Mouse (Mus musculus) CH12.LX (cell line): ENCODE data around the gene Gm26558. TPM values are rescaled to one million over a fixed set of nuclear protein-coding genes. Genes with fewer than 3 reads are reported as not detected.

Experiments used
- DNase-seq: peaks from one replicate; pipeline ENCODE4 v3.0.0-alpha.2; 2013; ENCODE audit errors: extremely low read depth
- H3K27ac ChIP-seq: 2 replicates; pipeline ENCODE4 v1.5.1; 2012; ENCODE audit warnings: low read depth, mild to moderate bottlenecking, control low read depth, moderate library complexity; ENCODE audit not compliant: insufficient read depth
- H3K27me3 ChIP-seq: replicated peaks from 2 replicates; pipeline ENCODE3; 2012; ENCODE audit warnings: inconsistent platforms
- H3K36me3 ChIP-seq, 2 experiments: replicated peaks in 1 of 2; 2 replicates each; pipeline versions ENCODE3 to v1.6.1; 2012; ENCODE audit warnings: inconsistent platforms in 1 of 2, low read length in 1 of 2, mild to moderate bottlenecking in 1 of 2, mixed read lengths in 1 of 2, moderate library complexity in 1 of 2; ENCODE audit not compliant: control insufficient read depth in 1 of 2, insufficient read depth in 1 of 2
- H3K4me1 ChIP-seq, 2 experiments: 2 replicates each; pipeline ENCODE4 v1.6.1; 2012; ENCODE audit warnings: inconsistent platforms in 1 of 2, moderate library complexity in 1 of 2; ENCODE audit not compliant: insufficient read depth in 2 of 2, control insufficient read depth in 1 of 2
- H3K4me2 ChIP-seq: 2 replicates; pipeline ENCODE4 v1.6.1; 2012; ENCODE audit warnings: low read depth, mild to moderate bottlenecking, control low read depth; ENCODE audit not compliant: poor library complexity, insufficient read depth, severe bottlenecking
- H3K4me3 ChIP-seq, 3 experiments: fragments of 150-350 bp in 1 of 3; sonication (generic) in 1 of 3; replicated peaks in 1 of 3; 2 replicates each; pipeline versions ENCODE3 to v1.5.1; 2011 to 2012; ENCODE audit warnings: low read depth in 2 of 3, low read length in 2 of 3, mild to moderate bottlenecking in 2 of 3, moderate library complexity in 2 of 3, control low read depth in 1 of 3, improper control_type of control experiment in 1 of 3, inconsistent platforms in 1 of 3, mixed read lengths in 1 of 3; ENCODE audit not compliant: poor library complexity in 1 of 3
- H3K79me2 ChIP-seq: replicated peaks from 2 replicates; pipeline ENCODE4 v1.6.1; 2012; ENCODE audit warnings: mild to moderate bottlenecking, moderate library complexity; ENCODE audit not compliant: control insufficient read depth, poor library complexity, insufficient read depth, severe bottlenecking; ENCODE audit errors: extremely low read depth
- H3K9ac ChIP-seq: 2 replicates; pipeline ENCODE4 v1.6.1; 2012; ENCODE audit warnings: low read depth, mild to moderate bottlenecking, control low read depth, moderate library complexity; ENCODE audit not compliant: insufficient read depth
- H3K9me3 ChIP-seq: replicated peaks from 2 replicates; pipeline ENCODE3; 2012; ENCODE audit warnings: low read length, inconsistent platforms, mixed read lengths
- CHD1 ChIP-seq: IDR thresholded peaks from 2 replicates; pipeline ENCODE4 v1.6.1; 2012; ENCODE audit warnings: low read depth, low read length, improper control_type of control experiment, inconsistent platforms
- CHD2 ChIP-seq: IDR thresholded peaks from 2 replicates; pipeline ENCODE4 v1.6.1; 2011; ENCODE audit warnings: low read length, improper control_type of control experiment
- CTCF ChIP-seq, 2 experiments: IDR thresholded peaks in 1 of 2; conservative IDR thresholded peaks in 1 of 2; 2 replicates each; pipeline ENCODE4 v1.5.1; 2011 to 2012; ENCODE audit warnings: low read depth in 2 of 2, low read length in 2 of 2, improper control_type of control experiment in 1 of 2, inconsistent platforms in 1 of 2, mild to moderate bottlenecking in 1 of 2, moderate library complexity in 1 of 2
- E2F4 ChIP-seq: IDR thresholded peaks from 2 replicates; pipeline ENCODE4 v1.6.1; 2011; ENCODE audit warnings: low read depth, low read length, improper control_type of control experiment; ENCODE audit not compliant: insufficient replicate concordance
- ELF1 ChIP-seq: IDR thresholded peaks from 2 replicates; pipeline ENCODE4 v1.6.1; 2014; ENCODE audit warnings: low read depth, mild to moderate bottlenecking, inconsistent platforms, low read length, improper control_type of control experiment
- EP300 ChIP-seq: IDR thresholded peaks from 2 replicates; pipeline ENCODE4 v1.6.1; 2011; ENCODE audit warnings: low read length, improper control_type of control experiment
- ETS1 ChIP-seq: conservative IDR thresholded peaks from 2 replicates; pipeline ENCODE4 v1.6.1; 2012; ENCODE audit warnings: low read depth, mild to moderate bottlenecking, inconsistent platforms, low read length, improper control_type of control experiment, moderate library complexity
- HCFC1 ChIP-seq: IDR thresholded peaks from 2 replicates; pipeline ENCODE4 v1.6.1; 2012; ENCODE audit warnings: low read depth, mild to moderate bottlenecking, inconsistent platforms, low read length, improper control_type of control experiment
- JUN ChIP-seq: IDR thresholded peaks from 2 replicates; pipeline ENCODE4 v1.6.1; 2011; ENCODE audit warnings: low read depth, mild to moderate bottlenecking, low read length, improper control_type of control experiment, moderate library complexity; ENCODE audit not compliant: insufficient read depth
- JUND ChIP-seq: conservative IDR thresholded peaks from 2 replicates; pipeline ENCODE4 v1.6.1; 2011; ENCODE audit warnings: low read depth, low read length, improper control_type of control experiment
- KAT2A ChIP-seq: IDR thresholded peaks from 2 replicates; pipeline ENCODE4 v1.6.1; 2012; ENCODE audit warnings: low read length, improper control_type of control experiment, inconsistent platforms; ENCODE audit not compliant: insufficient replicate concordance
- MAFK ChIP-seq: IDR thresholded peaks from 2 replicates; pipeline ENCODE4 v1.6.1; 2011; ENCODE audit warnings: low read length, improper control_type of control experiment; ENCODE audit not compliant: insufficient replicate concordance
- MAZ ChIP-seq: IDR thresholded peaks from 2 replicates; pipeline ENCODE4 v1.6.1; 2012; ENCODE audit warnings: low read depth, mild to moderate bottlenecking, inconsistent platforms, low read length, improper control_type of control experiment, moderate library complexity
- MEF2A ChIP-seq: IDR thresholded peaks from 2 replicates; pipeline ENCODE4 v1.6.1; 2014; ENCODE audit warnings: low read depth, mild to moderate bottlenecking, inconsistent platforms, low read length, improper control_type of control experiment, borderline replicate concordance
- MYC ChIP-seq: IDR thresholded peaks from 2 replicates; pipeline ENCODE4 v1.6.1; 2011; ENCODE audit warnings: low read depth, mild to moderate bottlenecking, improper control_type of control experiment, low read length
- NELFE ChIP-seq: IDR thresholded peaks from 2 replicates; pipeline ENCODE4 v1.6.1; 2011; ENCODE audit warnings: low read depth, low read length, improper control_type of control experiment
- NRF1 ChIP-seq: IDR thresholded peaks from 2 replicates; pipeline ENCODE4 v1.6.1; 2014; ENCODE audit warnings: low read depth, mild to moderate bottlenecking, inconsistent platforms, low read length, improper control_type of control experiment, moderate library complexity
- PAX5 ChIP-seq: IDR thresholded peaks from 2 replicates; pipeline ENCODE4 v1.6.1; 2012; ENCODE audit warnings: low read length, inconsistent platforms, mixed read lengths
- POLR2A ChIP-seq: IDR thresholded peaks from 2 replicates; pipeline ENCODE4 v1.6.1; 2011; ENCODE audit warnings: low read depth, mild to moderate bottlenecking, improper control_type of control experiment, low read length
- SIN3A ChIP-seq: IDR thresholded peaks from 2 replicates; pipeline ENCODE4 v1.6.1; 2012; ENCODE audit warnings: low read length, improper control_type of control experiment, inconsistent platforms
- SMC3 ChIP-seq: IDR thresholded peaks from 2 replicates; pipeline ENCODE4 v1.6.1; 2011; ENCODE audit warnings: low read depth, low read length, improper control_type of control experiment
- TBP ChIP-seq: conservative IDR thresholded peaks from 2 replicates; pipeline ENCODE4 v1.6.1; 2011; ENCODE audit warnings: low read depth, low read length, improper control_type of control experiment
- TCF12 ChIP-seq: IDR thresholded peaks from 2 replicates; pipeline ENCODE4 v1.6.1; 2014; ENCODE audit warnings: low read depth, mild to moderate bottlenecking, inconsistent platforms, low read length, improper control_type of control experiment
- ZC3H11A ChIP-seq: IDR thresholded peaks from 2 replicates; pipeline ENCODE4 v1.6.1; 2012; ENCODE audit warnings: low read depth, mild to moderate bottlenecking, inconsistent platforms, low read length, improper control_type of control experiment
- ZKSCAN1 ChIP-seq: IDR thresholded peaks from 2 replicates; pipeline ENCODE4 v1.6.1; 2012; ENCODE audit warnings: low read depth, inconsistent platforms, low read length, improper control_type of control experiment, borderline replicate concordance
- ZMIZ1 ChIP-seq: IDR thresholded peaks from 2 replicates; pipeline ENCODE4 v1.6.1; 2012; ENCODE audit warnings: low read depth, mild to moderate bottlenecking, inconsistent platforms, low read length, improper control_type of control experiment
- dilution Hi-C: fragments of 300-500 bp; cut with MboI; formaldehyde crosslinking; loops from 2 replicates; pipeline ENCODE4 v1.14.3; 2020; ENCODE audit warnings: low sequenced_read_pairs; ENCODE audit not compliant: extremely low pct_unique_long_range_greater_than_20kb, extremely low pct_ligation_motif_present
- in situ Hi-C: fragments of 300-500 bp; cut with MboI; formaldehyde crosslinking; loops from 3 replicates; pipeline ENCODE4 v1.14.3; 2019; ENCODE audit warnings: low sequenced_read_pairs, low pct_ligation_motif_present, low pct_unique_long_range_greater_than_20kb, mixed read lengths
- polyA plus RNA-seq: library from polyadenylated mRNA; unstranded; fragments of >175 nt; gene quantifications from 2 replicates; pipeline ENCODE4 v1.2.1, GENCODE M21; 2012; ENCODE audit warnings: low read depth; ENCODE audit not compliant: insufficient read length
- total RNA-seq, 2 experiments: library from RNA; depleted of rRNA; stranded (reverse); fragments of 300-350 nt in 1 of 2; fragments of >200 nt in 1 of 2; gene quantifications; 2 replicates each; pipeline ENCODE4 v1.2.3; 2012 to 2014

The Gm26558 gene
- total and polyA plus RNA-seq, 3 experiments = 0.64 TPM; not detected in 2

- TF ChIP-seq NELFE (no peak), NRF1 (no peak), JUN (no peak), JUND (no peak), SMC3 (no peak), ZKSCAN1 (no peak), HCFC1 (no peak), CHD2 (no peak), EP300 (no peak), ZC3H11A (no peak), ZMIZ1 (no peak), TCF12 (no peak), ETS1 (no peak)
- Histone ChIP-seq H3K4me1 (no peaks in the 10 kb centered on the region), H3K4me3 (no peak overlapping the region), H3K9me3 (no peaks in the 10 kb centered on the region), H3K4me2 (no peak overlapping the region), H3K9ac (no peak overlapping the region), H3K27me3 (no peaks in the 10 kb centered on the region), H3K36me3 (no peaks in the 10 kb centered on the region), H3K79me2 (no peaks in the 10 kb centered on the region), H3K27ac (no peak overlapping the region)
- dilution Hi-C loops (no loop called here), in situ Hi-C loops (no loop called here)
- DNase-seq = no peak
These were observed 13.6 kb downstream of the Gm26558 start for GRCm38 (mm10) chr2:70648271-70648670.

DNA sequence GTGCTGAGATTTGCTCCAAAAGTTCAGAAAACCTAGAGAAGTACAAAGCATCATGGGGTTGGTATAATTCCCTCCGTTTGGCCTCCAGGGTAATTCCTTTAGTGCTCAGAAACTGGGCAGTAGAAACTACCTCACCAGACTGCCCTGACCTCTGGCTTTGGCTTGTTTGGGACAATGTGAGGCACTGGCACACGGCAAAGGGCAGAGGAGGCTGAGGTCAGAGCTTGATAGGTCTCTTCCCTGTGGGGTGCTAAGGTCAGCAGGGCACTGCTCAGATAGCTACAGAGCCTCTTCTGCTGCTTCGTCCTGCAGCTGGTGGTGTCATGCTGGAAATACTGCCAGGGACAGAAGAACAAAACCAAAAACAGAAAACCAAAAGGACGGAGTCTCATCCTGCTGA lies 14.2 kb downstream of the Gm26558 start:
- dilution Hi-C loops (no loop called here), in situ Hi-C loops (no loop called here)
- Histone ChIP-seq H3K27me3 (no peaks in the 10 kb centered on the region), H3K9me3 (no peaks in the 10 kb centered on the region), H3K9ac (no peak overlapping the region), H3K27ac (no peak overlapping the region), H3K4me2 (no peak overlapping the region), H3K36me3 (no peaks in the 10 kb centered on the region), H3K4me1 (no peaks in the 10 kb centered on the region), H3K4me3 (no peak overlapping the region), H3K79me2 (no peaks in the 10 kb centered on the region)
- no peak for TF ChIP-seq PAX5
- TF ChIP-seq ZKSCAN1 = no peak
- TF ChIP-seq E2F4 = no peak
- TF ChIP-seq KAT2A = no peak
- no peak for TF ChIP-seq EP300
- TF ChIP-seq SIN3A = no peak
- TF ChIP-seq CHD1 = no peak
- TF ChIP-seq TBP = no peak
- TF ChIP-seq CTCF (conservative IDR thresholded peaks at IDR 0.05 in 1 of 2, IDR thresholded peaks at IDR 0.05 in 1 of 2; ENCODE audit: low read depth in 2 of 2, low read length in 2 of 2) = no peak
- TF ChIP-seq ETS1 = no peak
- no peak for TF ChIP-seq ELF1
- TF ChIP-seq MEF2A = no peak
- no peak for TF ChIP-seq MAZ
- TF ChIP-seq POLR2A = no peak
- no peak for TF ChIP-seq MAFK
- no peak for TF ChIP-seq MYC
- no peak for TF ChIP-seq HCFC1
- TF ChIP-seq JUN = no peak
- TF ChIP-seq JUND = no peak
- no peak for DNase-seq
